Mouse (Mus musculus): ENCODE measurements at regions not wholly inside any gene's neighbourhood (a gene's known extent, or its start where the extent isn't known, plus 50 kb on each side); places are given as distances from the start of the nearest gene placed in this dataset.
"Not testable (repeated sequence)": the region's sequence is repeated elsewhere in the genome, so short reads cannot be mapped to it uniquely, and the experiment has no call there.

DNA sequence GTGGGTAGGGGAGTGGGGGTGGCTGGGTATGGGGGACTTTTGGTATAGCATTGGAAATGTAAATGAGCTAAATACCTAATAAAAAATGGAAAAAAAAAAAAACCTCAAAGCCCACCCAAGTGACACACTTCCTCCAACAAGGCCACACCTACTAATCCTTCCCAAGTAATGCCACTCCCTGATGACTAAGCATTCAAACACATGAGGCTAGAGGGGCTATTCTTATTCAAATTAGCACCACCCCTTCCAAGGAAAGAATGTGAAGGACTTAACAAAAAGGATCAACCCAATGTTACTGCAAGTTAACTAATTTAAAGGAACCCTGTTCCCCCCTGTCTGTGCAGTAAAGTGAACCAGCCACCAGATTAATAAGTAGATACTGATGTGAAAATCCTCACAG is 53.7 kb upstream of the Spata13 start:
- in situ Hi-C loops (cut with MboI; ENCODE audit: low sequenced_read_pairs) = not testable (repeated sequence)
